Mouse (Mus musculus) CH12.LX (cell line): ENCODE results near the gene Hsd11b2.

Experiments
- CTCF ChIP-seq, 2 experiments: IDR thresholded peaks in 1 of 2; conservative IDR thresholded peaks in 1 of 2; 2 replicates each; pipeline ENCODE4 v1.5.1; 2011 to 2012; ENCODE audit warnings: low read depth in 2 of 2, low read length in 2 of 2, improper control_type of control experiment in 1 of 2, inconsistent platforms in 1 of 2, mild to moderate bottlenecking in 1 of 2, moderate library complexity in 1 of 2
- HCFC1 ChIP-seq: IDR thresholded peaks from 2 replicates; pipeline ENCODE4 v1.6.1; 2012; ENCODE audit warnings: low read depth, mild to moderate bottlenecking, inconsistent platforms, low read length, improper control_type of control experiment
- POLR2A ChIP-seq: IDR thresholded peaks from 2 replicates; pipeline ENCODE4 v1.6.1; 2011; ENCODE audit warnings: low read depth, mild to moderate bottlenecking, improper control_type of control experiment, low read length

GRCm38 (mm10) chr8:105542808-105543207 lies 24.3 kb downstream of the Hsd11b2 start:
- TF ChIP-seq CTCF (conservative IDR thresholded peaks at IDR 0.05 in 1 of 2, IDR thresholded peaks at IDR 0.05 in 1 of 2; ENCODE audit: low read depth in 2 of 2, low read length in 2 of 2) (no peak), HCFC1 (no peak), POLR2A (no peak)
